Mouse (Mus musculus) gastrocnemius, postnatal 10 days (tissue): ENCODE results near the gene Pik3c2b. TPM values are rescaled to one million over a fixed set of nuclear protein-coding genes. Genes with fewer than 3 reads are reported as not detected.
"Not testable (repeated sequence)": the region's sequence is repeated elsewhere in the genome, so short reads cannot be mapped to it uniquely, and the experiment has no call there.

Source experiments
- DNase-seq: peaks from one replicate; pipeline ENCODE4 v3.0.0; 2021; ENCODE audit warnings: mixed read lengths
- total RNA-seq, 2 experiments: library from RNA; stranded (reverse); gene quantifications; 2 replicates each; pipeline ENCODE4 v1.2.3; 2021

Gene Pik3c2b
- total RNA-seq, 2 experiments from 2014 or later = 29.9 to 38.2 TPM

GRCm38 (mm10) chr1:133033316-133034090 is 12.0 kb upstream of the Pik3c2b start:
- DNase-seq = no peak

DNA sequence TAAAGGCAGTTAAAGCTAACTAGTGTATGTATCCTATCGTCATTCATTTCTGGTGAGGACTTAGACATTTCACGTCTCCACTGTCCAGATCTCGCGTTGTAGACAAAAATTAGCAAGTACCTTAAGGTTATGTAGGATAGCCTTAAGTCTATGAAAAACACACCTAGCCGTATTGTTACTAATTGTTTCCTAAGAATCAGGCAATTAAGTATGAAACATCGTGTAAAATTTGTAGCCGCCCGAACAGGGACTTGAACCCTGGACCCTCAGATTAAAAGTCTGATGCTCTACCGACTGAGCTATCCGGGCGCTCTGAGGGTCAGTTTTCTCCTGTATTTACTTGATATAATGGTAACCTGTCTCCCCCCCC is 11.4 kb upstream of the Pik3c2b start:
- DNase-seq = no peak

DNA sequence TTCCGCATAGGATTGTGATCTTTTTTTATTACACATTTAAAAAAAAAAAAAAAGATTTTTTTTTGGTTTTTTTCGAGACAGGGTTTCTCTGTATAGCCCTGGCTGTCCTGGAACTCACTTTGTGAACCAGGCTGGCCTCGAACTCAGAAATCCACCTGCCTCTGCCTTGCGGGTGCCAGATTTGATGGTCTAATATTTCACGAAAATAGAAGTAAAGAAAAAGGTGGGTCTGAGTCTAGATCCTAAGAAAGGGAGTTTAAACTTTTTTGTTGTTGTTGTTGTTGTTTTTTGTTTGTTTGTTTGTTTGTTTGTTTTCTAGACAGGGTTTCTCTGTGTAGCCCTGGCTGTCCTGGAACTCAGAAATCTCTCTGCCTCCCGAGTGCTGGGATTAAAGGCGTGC is 10.8 kb upstream of the Pik3c2b start:
- not testable (repeated sequence) for DNase-seq

DNA sequence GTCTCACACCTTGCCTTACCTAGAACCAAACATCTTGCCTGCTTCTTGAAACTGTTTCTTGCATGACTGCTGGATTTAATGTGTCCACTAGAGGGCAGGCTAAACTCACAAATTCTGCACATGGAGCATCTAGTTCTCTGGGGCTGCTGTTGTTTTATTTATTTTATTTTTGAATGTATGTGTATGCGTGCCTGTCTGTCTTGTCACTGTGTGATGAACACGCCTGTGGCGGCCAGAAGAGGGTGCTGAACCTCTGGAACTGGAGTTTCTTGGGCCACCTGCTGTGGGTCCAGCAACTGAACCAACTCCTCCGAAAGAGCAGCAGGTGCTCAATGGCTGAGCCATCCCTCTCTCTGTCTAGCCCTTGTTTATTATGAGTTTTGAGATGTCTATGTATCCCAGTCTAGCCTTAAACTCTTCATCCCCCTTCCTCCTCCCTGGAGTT is 5.9 kb upstream of the Pik3c2b start:
- no peak for DNase-seq

DNA sequence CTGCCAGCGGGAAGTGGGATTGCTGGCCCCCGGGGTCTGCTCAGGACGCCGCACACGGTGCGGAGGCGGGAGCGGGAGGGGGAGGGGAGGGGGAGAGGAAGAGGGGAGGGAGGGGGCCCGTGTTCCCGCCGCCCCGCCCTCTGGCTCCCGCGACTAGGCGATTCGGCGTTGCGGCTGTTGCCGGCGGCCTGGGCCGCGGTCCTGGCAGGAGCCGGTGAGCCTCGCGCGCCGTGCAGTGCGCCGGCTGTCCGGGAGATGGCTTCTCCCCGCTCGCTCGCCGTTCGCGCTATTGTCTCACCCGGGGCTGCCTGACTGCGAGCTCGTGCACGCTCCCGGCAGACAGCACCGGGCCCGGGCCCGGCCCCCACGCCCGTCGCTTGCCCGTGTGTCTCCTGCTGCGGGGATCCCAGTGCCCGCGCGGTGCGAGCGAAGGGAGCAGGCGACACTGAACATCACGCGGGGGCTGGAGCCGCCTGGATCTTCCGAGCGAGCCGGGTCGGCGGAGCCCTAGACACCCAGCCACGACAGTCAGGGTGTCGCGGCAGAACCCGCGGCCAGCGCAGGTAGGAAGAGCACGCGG is 484 bp downstream of the Pik3c2b start:
- DNase-seq = peak; percentile 84

GRCm38 (mm10) chr1:133046441-133046931 is 1.0 kb downstream of the Pik3c2b start:
- peak; percentile 49 for DNase-seq

GRCm38 (mm10) chr1:133047575-133047974 is 2.1 kb downstream of the Pik3c2b start:
- DNase-seq = no peak

DNA sequence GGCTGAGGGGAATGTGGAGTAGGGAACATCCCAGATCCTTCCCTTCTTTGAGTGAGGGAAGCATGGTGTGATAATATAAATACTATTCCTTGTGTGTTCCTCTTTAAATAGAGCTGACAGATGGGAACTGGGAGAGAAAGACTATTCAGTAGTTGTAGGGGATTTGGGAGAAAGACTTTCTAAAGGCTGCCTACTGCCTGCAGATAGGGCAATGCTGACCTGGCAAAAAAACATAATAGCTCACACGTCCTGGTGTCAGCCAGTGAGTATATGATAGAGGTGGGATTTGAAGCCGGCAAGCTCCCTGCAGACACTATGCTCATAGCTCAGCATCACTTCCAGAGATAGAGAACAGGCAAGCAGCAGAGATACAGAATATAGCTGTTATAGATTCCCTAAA is 3.2 kb downstream of the Pik3c2b start:
- DNase-seq = no peak

GRCm38 (mm10) chr1:133050001-133050431 is 4.5 kb downstream of the Pik3c2b start:
- DNase-seq = no peak

DNA sequence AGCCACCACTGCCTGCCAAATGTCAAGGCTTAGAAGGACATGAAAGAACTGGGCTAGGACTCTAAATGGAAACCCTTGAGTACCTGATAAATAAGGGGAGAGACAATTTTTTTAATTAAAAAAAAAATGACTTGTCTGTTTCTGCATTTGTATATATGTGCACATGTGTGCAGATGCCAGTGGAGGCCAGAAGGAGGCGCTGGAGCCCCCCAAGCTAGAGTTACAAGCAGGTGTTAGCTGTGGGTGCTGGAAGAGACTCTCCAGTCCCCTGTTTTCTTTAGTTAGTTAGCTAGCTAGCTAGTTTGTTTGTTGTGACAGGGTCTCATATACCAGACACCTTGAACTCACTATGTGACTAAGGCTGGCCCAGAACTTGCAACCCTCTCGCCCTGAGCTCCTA is 6.4 kb downstream of the Pik3c2b start:
- no peak for DNase-seq

DNA sequence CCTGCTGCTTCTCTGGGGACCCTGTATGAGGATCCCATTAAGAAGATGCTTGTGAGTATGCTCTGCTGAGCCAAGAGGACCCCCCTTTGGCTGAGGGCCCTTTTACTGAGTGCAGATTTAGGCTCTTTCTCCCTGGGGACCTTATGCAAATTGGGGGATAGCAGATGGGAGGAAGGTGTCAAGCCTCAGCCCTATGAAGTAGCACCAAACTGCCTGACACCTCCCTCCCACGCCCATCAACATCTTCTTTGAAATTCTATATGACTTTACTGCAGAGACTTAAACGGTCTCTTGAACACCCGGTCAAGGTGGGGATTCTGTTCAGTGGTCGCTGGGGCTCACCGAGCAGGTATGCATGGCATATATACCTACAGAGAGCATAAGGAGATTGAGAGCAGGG is 7.6 kb downstream of the Pik3c2b start:
- DNase-seq = no peak

- DNase-seq = no peak
Measured at GRCm38 (mm10) chr1:133054326-133054725, 8.9 kb downstream of the Pik3c2b start.

DNA sequence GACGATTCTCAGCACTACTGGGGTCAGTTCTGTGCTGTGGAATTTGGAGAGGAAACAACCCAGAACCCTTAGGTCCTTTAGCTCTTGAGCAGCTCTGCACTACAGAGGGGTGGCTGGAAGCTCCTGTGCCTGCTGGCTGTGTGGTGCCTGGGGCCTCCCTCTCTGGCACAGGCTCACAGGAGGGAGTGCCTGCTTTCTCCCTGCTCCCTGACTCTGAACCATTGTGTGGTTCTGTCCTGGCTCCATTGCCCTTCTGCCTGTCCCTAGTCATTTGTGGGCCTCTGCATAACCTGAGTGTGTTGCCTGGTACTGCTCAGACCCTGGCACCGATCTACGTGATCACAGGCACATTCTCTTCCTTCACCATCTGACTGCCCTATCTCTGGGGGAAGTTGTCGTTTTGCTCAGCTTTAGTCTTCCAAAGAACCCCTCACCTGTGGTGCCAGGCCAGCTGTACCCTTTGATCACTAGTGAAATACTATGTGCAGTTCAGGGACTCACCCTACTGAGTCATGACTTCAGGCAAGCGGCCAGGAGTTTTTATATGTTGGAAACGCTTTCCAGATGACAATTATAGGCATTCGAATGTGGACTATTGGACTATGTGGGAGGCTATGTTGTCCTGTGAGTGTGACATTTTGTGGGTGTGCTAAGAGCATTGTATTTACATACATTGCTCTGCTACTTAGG is 12.0 kb downstream of the Pik3c2b start:
- DNase-seq = no peak

GRCm38 (mm10) chr1:133059592-133059991 is 14.1 kb downstream of the Pik3c2b start:
- no peak for DNase-seq

DNA sequence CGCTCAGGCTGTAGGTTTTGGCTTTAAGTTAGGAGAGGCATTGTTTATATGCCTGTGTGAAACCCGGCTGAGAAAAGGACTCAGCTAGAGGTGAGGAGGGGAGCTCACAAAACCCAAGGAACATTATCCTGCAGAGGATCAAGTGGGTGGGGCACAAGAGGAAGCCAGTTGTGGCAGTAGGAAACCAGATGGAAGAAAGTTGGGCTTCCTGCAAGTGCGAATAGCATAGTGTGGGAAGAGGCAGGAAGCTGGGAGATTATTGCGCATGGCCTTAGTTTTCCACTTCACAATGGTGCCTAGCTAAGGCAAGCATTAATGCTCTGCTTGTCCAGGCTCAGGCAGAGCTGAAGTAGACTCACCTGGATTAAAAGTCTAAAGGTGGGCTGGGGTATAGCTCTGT is 15.2 kb downstream of the Pik3c2b start:
- DNase-seq = no peak

- DNase-seq = no peak
Measured at GRCm38 (mm10) chr1:133063164-133063563, 17.7 kb downstream of the Pik3c2b start.

- peak; percentile 48 for DNase-seq
Measured at GRCm38 (mm10) chr1:133068268-133068667, 22.8 kb downstream of the Pik3c2b start.

DNA sequence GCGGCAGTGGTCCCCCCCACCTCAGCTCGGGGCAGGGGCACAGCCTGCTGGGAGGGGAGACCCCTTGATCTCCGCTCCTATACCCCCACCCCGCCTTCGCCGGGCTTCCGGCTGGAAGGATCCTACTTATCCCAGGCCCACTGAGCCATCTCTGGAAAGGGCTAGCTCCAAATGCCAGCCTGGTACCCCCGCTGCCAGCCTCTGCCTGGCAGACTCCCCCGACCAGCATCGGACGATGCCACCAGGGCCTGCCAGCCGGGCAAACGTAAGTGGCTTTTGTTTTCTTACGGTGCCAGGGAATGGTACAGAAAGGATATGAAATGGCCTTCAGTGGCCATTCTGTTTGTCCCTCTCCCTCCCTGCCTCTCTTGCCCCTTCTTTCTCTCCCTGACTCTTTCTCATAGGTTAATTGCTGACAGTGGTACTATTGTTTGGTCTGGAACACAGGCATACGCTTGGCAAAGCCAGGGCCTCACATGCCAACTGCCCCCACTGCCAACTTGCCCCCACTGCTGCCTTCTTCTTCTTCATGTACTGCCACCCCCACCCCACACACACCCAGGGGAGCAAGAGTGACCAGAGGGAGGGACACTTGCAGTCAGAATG is 23.3 kb downstream of the Pik3c2b start:
- peak; percentile 40 for DNase-seq

DNA sequence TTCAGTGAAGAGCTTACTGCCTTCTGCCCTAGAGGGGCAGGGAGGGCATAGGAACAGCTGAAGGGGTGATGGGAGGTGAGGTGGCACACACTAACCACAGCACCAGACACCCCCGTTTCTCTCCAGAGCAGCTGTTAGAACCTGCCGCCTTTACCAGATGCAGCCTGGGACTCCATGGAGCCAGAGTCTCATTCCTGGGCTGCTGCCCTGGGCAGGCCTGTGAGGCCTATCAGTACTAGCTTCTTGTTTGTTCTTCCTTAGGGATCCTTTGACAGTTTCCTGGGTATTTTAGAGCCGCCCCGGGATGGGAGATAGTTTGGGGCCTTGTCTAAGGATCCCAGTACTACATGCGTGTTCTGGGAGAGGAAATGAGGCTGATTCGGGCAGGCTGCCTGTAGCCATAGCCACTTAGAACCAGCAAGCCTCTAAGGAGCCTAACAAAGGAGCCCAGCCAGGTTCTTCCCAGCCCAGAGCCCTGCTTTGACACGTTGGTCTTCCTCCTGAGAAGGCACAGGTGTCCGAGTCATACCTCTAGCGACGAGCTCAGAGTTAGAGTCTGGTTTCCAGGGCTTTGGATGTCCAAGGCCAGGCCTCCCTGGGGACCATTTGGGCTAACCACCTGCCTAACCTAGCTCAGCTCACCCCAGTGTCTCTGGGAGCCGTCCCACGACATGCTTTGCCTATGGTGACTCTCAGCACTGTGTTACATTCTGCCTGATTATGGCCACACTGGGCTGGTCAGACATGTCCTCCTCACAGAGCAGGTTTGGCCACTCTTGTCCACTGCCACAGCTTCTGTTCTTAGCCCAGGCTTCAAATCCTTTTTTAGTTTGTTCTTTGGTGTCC is 24.0 kb downstream of the Pik3c2b start:
- DNase-seq = peak; percentile 57

DNA sequence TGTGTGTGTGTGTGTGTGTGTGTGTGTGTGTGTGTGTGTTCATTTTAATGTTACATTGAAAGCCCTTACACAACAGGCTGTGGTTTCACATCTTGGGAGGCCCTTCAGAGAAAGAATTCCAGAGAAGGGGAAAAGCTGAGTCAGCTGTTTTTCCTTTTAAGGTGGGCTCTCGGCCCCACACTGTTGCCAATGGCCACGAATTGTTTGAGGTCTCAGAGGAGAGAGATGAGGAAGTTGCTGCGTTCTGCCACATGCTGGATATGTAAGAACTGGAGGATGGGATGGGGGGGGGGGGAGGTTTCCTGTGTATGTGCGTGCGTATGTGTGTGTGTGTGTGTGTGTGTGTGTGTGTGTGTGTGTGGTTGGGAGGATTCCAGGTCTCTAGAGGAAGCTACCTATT is 24.7 kb downstream of the Pik3c2b start:
- DNase-seq = no peak

DNA sequence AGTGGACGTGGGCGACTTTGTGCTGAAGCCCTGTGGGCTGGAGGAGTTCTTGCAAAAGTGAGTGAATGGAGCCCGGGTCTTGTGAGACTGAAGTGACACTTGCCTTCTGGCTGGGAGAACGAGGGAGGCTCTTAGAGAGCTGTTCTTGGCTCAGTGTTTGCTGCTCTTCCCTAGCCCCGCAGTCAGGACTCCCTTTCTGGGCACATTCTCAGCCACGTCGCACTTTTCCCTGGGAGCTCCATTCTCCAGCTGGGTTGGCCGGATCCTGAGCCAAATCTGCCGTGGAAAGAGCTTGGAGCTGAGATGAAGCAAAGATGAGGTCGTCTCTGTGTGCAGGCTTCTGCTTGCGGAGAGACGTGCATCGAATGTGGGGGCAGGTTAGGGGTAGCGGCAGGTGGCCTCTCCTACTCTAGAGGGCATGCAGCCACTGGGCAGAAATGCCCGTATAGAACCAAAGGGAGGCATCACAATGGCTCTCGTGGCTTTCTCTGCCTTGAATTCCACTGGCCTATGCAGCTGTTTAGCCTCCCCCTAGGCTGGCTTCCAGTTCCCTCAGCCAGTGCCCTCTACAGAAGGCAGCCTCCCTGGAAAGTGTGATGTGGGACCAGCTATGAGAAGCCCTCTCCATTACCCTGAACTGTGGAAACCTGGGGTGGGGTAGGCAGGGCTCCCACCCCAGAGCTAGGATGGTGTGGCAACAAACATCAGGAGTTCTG is 26.4 kb downstream of the Pik3c2b start:
- peak; percentile 73 for DNase-seq
